Mouse (Mus musculus) CH12.LX (cell line): ENCODE results near the gene Sdsl.

ENCODE experiments used
- CTCF ChIP-seq, 2 experiments: IDR thresholded peaks in 1 of 2; conservative IDR thresholded peaks in 1 of 2; 2 replicates each; pipeline ENCODE4 v1.5.1; 2011 to 2012; ENCODE audit warnings: low read depth in 2 of 2, low read length in 2 of 2, improper control_type of control experiment in 1 of 2, inconsistent platforms in 1 of 2, mild to moderate bottlenecking in 1 of 2, moderate library complexity in 1 of 2
- E2F4 ChIP-seq: IDR thresholded peaks from 2 replicates; pipeline ENCODE4 v1.6.1; 2011; ENCODE audit warnings: low read depth, low read length, improper control_type of control experiment; ENCODE audit not compliant: insufficient replicate concordance
- EP300 ChIP-seq: IDR thresholded peaks from 2 replicates; pipeline ENCODE4 v1.6.1; 2011; ENCODE audit warnings: low read length, improper control_type of control experiment
- GABPA ChIP-seq: IDR thresholded peaks from 2 replicates; pipeline ENCODE4 v1.6.1; 2012; ENCODE audit warnings: low read depth, low read length, improper control_type of control experiment, inconsistent platforms; ENCODE audit not compliant: insufficient replicate concordance
- MYC ChIP-seq: IDR thresholded peaks from 2 replicates; pipeline ENCODE4 v1.6.1; 2011; ENCODE audit warnings: low read depth, mild to moderate bottlenecking, improper control_type of control experiment, low read length
- POLR2A ChIP-seq: IDR thresholded peaks from 2 replicates; pipeline ENCODE4 v1.6.1; 2011; ENCODE audit warnings: low read depth, mild to moderate bottlenecking, improper control_type of control experiment, low read length
- TBP ChIP-seq: conservative IDR thresholded peaks from 2 replicates; pipeline ENCODE4 v1.6.1; 2011; ENCODE audit warnings: low read depth, low read length, improper control_type of control experiment
- USF2 ChIP-seq: conservative IDR thresholded peaks from 2 replicates; pipeline ENCODE4 v1.6.1; 2011; ENCODE audit warnings: low read depth, low read length, improper control_type of control experiment

- TF ChIP-seq POLR2A (no peak), E2F4 (no peak), TBP (no peak), USF2 (no peak), GABPA (no peak), EP300 (no peak), MYC (no peak), CTCF (conservative IDR thresholded peaks at IDR 0.05 in 1 of 2, IDR thresholded peaks at IDR 0.05 in 1 of 2; ENCODE audit: low read depth in 2 of 2, low read length in 2 of 2) (no peak)
Observed at GRCm38 (mm10) chr5:120456841-120457554, 15.6 kb downstream of the Sdsl start.
